Mouse (Mus musculus) adrenal gland, adult 10 weeks (tissue): ENCODE results near the gene Adck1. TPM values are rescaled to one million over a fixed set of nuclear protein-coding genes. Genes with fewer than 3 reads are reported as not detected.

Experiments
- polyA plus RNA-seq: library from polyadenylated mRNA; stranded (reverse); fragments of 350-450 nt; fragmentation: Illumina TruSeq; extraction: RNeasy Lipid Tissue Mini Kit (QIAGEN cat#74804); gene quantifications from one replicate; pipeline ENCODE4 v1.2.3, GENCODE M21; 2014; ENCODE audit warnings: low read depth, low replicate concordance

Gene Adck1
- polyA plus RNA-seq: 4.5 TPM

GRCm38 (mm10) chr12:88360441-88361119 lies at the start of gene Adck1:
Gene Adck1, plus strand, starts transcription at chr12:88360554.

GRCm38 (mm10) chr12:88323926-88324325 lies 36.4 kb upstream of the Adck1 start, which contains the start of gene Gm5039:
Gene Gm5039, minus strand, starts transcription at chr12:88324026.

Other genes with a start within 250 kb of the Adck1 start
- not detected for gene Gm10436, start 178.4 kb upstream of the Adck1 start, polyA plus RNA-seq
- gene Gm8332, start 110.5 kb upstream of the Adck1 start, polyA plus RNA-seq: not detected
- gene Gm5662, start 86.1 kb upstream of the Adck1 start, polyA plus RNA-seq: not detected
- gene Gm5039, start 36.5 kb upstream of the Adck1 start, polyA plus RNA-seq: not detected